Mouse (Mus musculus) kidney, embryonic 16.5 days (tissue): Measurements from ENCODE around the gene Cpsf4l. TPM values are rescaled to one million over a fixed set of nuclear protein-coding genes. Genes with fewer than 3 reads are reported as not detected.
A peak's percentile ranks its signal among the peaks of the same experiment; 100 is the strongest.

Source experiments
- ATAC-seq: fragments of 200-750 bp; cut with Nextera tagmentation; 2 replicates; pipeline ENCODE4 v1.8.0; 2017; ENCODE audit warnings: moderate TSS enrichment; ENCODE audit not compliant: low FRiP score, low TSS enrichment
- H3K27ac ChIP-seq: fragments of 300-500 bp; sonication (generic); 2 replicates; pipeline ENCODE4 v1.5.1; 2014; ENCODE audit warnings: low read length
- H3K27me3 ChIP-seq: fragments of 300-500 bp; sonication (generic); 2 replicates; pipeline ENCODE4 v1.6.1; 2014; ENCODE audit warnings: low read length, control low read depth, mixed read lengths; ENCODE audit not compliant: insufficient read depth
- H3K36me3 ChIP-seq: fragments of 300-500 bp; sonication (generic); 2 replicates; pipeline ENCODE4 v1.6.1; 2014; ENCODE audit warnings: low read length, control low read depth, mixed read lengths; ENCODE audit not compliant: insufficient read depth
- H3K4me1 ChIP-seq: fragments of 300-500 bp; sonication (generic); 2 replicates; pipeline ENCODE4 v1.6.1; 2014; ENCODE audit warnings: low read length, control low read depth, mixed read lengths; ENCODE audit not compliant: insufficient read depth
- H3K4me2 ChIP-seq: fragments of 300-500 bp; sonication (generic); replicated peaks from 2 replicates; pipeline ENCODE4 v1.6.1; 2014; ENCODE audit warnings: low read depth, low read length
- H3K4me3 ChIP-seq: fragments of 300-500 bp; sonication (generic); 2 replicates; pipeline ENCODE4 v1.5.1; 2014; ENCODE audit warnings: mild to moderate bottlenecking, low read length
- H3K9ac ChIP-seq: fragments of 300-500 bp; sonication (generic); replicated peaks from 2 replicates; pipeline ENCODE4 v1.6.1; 2014; ENCODE audit warnings: low read length
- H3K9me3 ChIP-seq: fragments of 300-500 bp; sonication (generic); 2 replicates; pipeline ENCODE4 v1.6.1; 2016; ENCODE audit warnings: low read length, control low read depth
- WGBS: fragments of 180-500 bp; shearing (Covaris S2); extraction: QIAGEN DNeasy Blood & Tissue Kit; methylation state at CpG from one replicate; pipeline ENCODE4 v1.1.7; 2014; 5-methylcytosine and 5-hydroxymethylcytosine counted together
- polyA plus RNA-seq: library from polyadenylated mRNA; unstranded; fragments of >200 nt; fragmentation: Nextera tagmentation; extraction: Ambion mirVana; gene quantifications from 2 replicates; pipeline ENCODE4 v1.2.1, GENCODE M21; 2015

The Cpsf4l gene
- polyA plus RNA-seq, 1 experiment from 2014 or later = 1.3 TPM

GRCm38 (mm10) chr11:113709272-113709671 is 545 bp downstream of the Cpsf4l start:
- Histone ChIP-seq H3K27me3 (peaks cover 2% of the 10 kb centered on the region; the same call in 1 of the 2 replicates), H3K36me3 (no peaks in the 10 kb centered on the region), H3K4me1 (peaks cover 26% of the 10 kb centered on the region), H3K27ac (no peak overlapping the region), H3K9me3 (no peaks in the 10 kb centered on the region), H3K9ac (peak overlapping the region; percentile 26; the same call in 1 of the 2 replicates), H3K4me3 (no peak overlapping the region), H3K4me2 (peak overlapping the region; percentile 10; the same call in 1 of the 2 replicates)
- no peak for ATAC-seq
- 18% methylated on average over 15 of the region's 15 CpGs for WGBS

DNA sequence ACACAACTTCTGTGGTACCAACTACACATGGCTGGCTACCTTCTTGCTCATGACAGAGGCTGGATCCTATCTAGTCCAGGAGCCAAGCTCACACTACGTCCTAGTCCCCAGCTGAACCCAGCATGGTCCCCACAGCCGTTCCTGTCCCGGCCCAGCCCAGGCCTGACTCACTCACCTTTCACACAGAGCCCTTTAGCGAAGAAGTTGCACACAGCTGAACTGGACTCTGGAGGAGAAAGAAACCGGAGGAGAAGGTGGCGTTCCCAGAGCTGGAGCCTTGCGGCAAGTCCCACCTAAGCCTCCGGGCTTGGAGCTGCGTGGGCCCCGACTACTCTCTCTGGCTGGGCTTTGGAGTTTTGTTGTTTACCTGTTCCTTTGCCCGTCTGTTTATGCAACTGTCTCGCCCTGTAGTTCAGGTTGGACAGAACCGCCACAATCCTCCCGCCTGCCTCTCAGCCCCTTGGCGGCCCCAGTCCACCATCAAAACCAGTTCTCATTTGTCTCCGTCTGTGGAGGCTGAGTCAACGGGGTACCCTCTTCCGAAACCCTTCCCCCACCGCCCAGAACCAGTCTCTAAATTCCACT is 1.1 kb downstream of the Cpsf4l start:
- no peak overlapping the region for H3K4me3 ChIP-seq
- H3K9me3 ChIP-seq = no peaks in the 10 kb centered on the region
- WGBS = 57% methylated on average over 19 of the region's 19 CpGs
- no peak overlapping the region for H3K9ac ChIP-seq
- no peaks in the 10 kb centered on the region for H3K36me3 ChIP-seq
- peaks cover 26% of the 10 kb centered on the region for H3K4me1 ChIP-seq
- no peak overlapping the region for H3K27ac ChIP-seq
- ATAC-seq = no peak
- no peak overlapping the region for H3K4me2 ChIP-seq
- peaks cover 2% of the 10 kb centered on the region; the same call in 1 of the 2 replicates for H3K27me3 ChIP-seq

- ATAC-seq = no peak
- 84% methylated on average over 15 of the region's 15 CpGs for WGBS
- Histone ChIP-seq H3K4me1 (peaks cover 26% of the 10 kb centered on the region), H3K9ac (no peak overlapping the region), H3K9me3 (no peaks in the 10 kb centered on the region), H3K27me3 (peaks cover 2% of the 10 kb centered on the region; the same call in 1 of the 2 replicates), H3K4me3 (no peak overlapping the region), H3K4me2 (no peak overlapping the region), H3K36me3 (no peaks in the 10 kb centered on the region), H3K27ac (no peak overlapping the region)
These were observed 3.7 kb downstream of the Cpsf4l start for GRCm38 (mm10) chr11:113705966-113706652.

DNA sequence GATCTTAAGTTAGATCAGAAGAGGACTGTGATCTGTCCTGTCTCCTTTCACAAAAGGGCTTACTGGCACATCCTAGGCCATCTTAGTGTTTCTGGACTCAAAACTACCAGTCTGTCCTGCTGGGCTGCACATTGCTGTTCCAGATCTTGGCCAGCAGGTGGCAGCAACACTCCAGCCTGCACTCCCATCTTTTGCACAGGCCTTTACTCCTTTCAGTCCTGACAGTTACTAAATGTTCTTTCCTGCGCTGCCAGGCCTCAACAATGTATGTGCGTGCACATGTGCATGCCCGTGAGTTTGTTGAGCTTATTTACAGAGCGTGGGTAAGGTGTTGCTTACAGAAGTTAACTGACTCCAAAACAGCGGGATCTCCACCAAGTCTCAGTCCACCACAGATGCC is 6.1 kb downstream of the Cpsf4l start:
- Histone ChIP-seq H3K4me2 (no peak overlapping the region), H3K9me3 (no peaks in the 10 kb centered on the region), H3K4me1 (0 out of 2 replicates have a peak, but pooled peaks cover 3% of the 10 kb centered on the region), H3K27me3 (no peaks in the 10 kb centered on the region), H3K36me3 (no peaks in the 10 kb centered on the region), H3K9ac (no peak overlapping the region), H3K4me3 (no peak overlapping the region), H3K27ac (no peak overlapping the region)
- WGBS = 35% methylated on average over 5 of the region's 5 CpGs
- peak; percentile 39; the same call in 1 of the 2 replicates for ATAC-seq

DNA sequence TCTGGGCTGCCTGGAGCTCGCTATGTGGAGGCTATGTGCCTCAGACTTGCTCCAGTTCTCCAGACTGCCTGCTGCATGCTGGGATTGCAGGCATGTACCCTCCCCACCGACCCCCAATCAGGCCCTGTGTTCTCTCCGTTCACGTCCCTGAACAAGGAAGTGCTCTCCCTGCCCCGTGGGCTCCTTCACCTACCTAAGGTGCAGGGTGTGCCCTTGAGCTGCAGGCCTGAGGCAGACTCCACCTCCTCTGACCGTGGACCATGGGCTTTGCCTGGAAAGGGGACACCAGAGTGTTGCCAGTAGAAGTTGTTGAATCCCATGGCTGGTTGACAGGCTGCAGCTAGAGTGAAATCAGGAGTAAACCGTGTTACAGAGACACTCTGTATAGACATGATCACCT is 10.2 kb downstream of the Cpsf4l start:
- ATAC-seq = no peak
- Histone ChIP-seq H3K4me1 (peaks cover 5% of the 10 kb centered on the region; the same call in 1 of the 2 replicates), H3K27ac (no peak overlapping the region), H3K36me3 (peaks cover 15% of the 10 kb centered on the region), H3K9ac (no peak overlapping the region), H3K9me3 (peaks cover 7% of the 10 kb centered on the region; the same call in 1 of the 2 replicates), H3K27me3 (no peaks in the 10 kb centered on the region), H3K4me3 (no peak overlapping the region), H3K4me2 (no peak overlapping the region)
- WGBS = 81% methylated on average over 7 of the region's 7 CpGs

GRCm38 (mm10) chr11:113698013-113698545 is 11.7 kb downstream of the Cpsf4l start:
- 46% methylated on average over 12 of the region's 12 CpGs for WGBS
- H3K27ac ChIP-seq = no peak overlapping the region
- peaks cover 19% of the 10 kb centered on the region for H3K36me3 ChIP-seq
- H3K9ac ChIP-seq = no peak overlapping the region
- ATAC-seq = peak; percentile 78; the same call in 1 of the 2 replicates
- peaks cover 5% of the 10 kb centered on the region; the same call in 1 of the 2 replicates for H3K4me1 ChIP-seq
- H3K4me2 ChIP-seq = no peak overlapping the region
- H3K27me3 ChIP-seq = no peaks in the 10 kb centered on the region
- no peak overlapping the region for H3K4me3 ChIP-seq
- H3K9me3 ChIP-seq = peaks cover 7% of the 10 kb centered on the region; the same call in 1 of the 2 replicates

DNA sequence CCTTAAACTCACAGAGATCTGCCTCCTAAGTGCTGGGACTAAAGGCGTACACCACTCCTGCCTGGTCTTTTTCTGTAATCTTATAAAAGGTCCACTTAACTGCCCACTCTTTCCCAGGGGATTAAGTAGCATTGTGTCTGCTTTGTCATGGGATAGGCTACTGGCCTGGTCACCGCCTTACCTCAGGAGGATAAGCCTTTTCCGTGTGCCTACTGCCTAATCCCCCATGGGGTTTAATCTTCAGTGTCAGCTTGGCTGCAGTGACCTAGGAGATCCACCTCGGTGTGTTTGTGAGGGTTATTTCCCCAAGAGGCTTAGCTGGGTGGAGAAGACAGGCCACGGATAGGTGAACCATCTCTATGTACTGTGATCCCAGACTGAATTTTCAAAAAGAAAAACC is 12.2 kb downstream of the Cpsf4l start:
- no peak overlapping the region for H3K4me2 ChIP-seq
- ATAC-seq = no peak
- no peaks in the 10 kb centered on the region for H3K27me3 ChIP-seq
- no peak overlapping the region for H3K9ac ChIP-seq
- H3K9me3 ChIP-seq = peaks cover 7% of the 10 kb centered on the region; the same call in 1 of the 2 replicates
- 73% methylated on average over 5 of the region's 5 CpGs for WGBS
- no peak overlapping the region for H3K27ac ChIP-seq
- H3K4me1 ChIP-seq = peaks cover 5% of the 10 kb centered on the region; the same call in 1 of the 2 replicates
- no peak overlapping the region for H3K4me3 ChIP-seq
- peaks cover 20% of the 10 kb centered on the region for H3K36me3 ChIP-seq

- no peak overlapping the region for H3K27ac ChIP-seq
- H3K9me3 ChIP-seq = peaks cover 7% of the 10 kb centered on the region; the same call in 1 of the 2 replicates
- no peak overlapping the region for H3K4me3 ChIP-seq
- peaks cover 4% of the 10 kb centered on the region; the same call in 1 of the 2 replicates for H3K4me1 ChIP-seq
- H3K36me3 ChIP-seq = peaks cover 55% of the 10 kb centered on the region
- 71% methylated on average over 3 of the region's 3 CpGs for WGBS
- no peak overlapping the region for H3K9ac ChIP-seq
- no peak overlapping the region for H3K4me2 ChIP-seq
- no peak for ATAC-seq
- no peaks in the 10 kb centered on the region for H3K27me3 ChIP-seq
These were observed 18.0 kb downstream of the Cpsf4l start for GRCm38 (mm10) chr11:113691851-113692250.

GRCm38 (mm10) chr11:113691318-113691717 is 18.5 kb downstream of the Cpsf4l start:
- 89% methylated on average over 5 of the region's 5 CpGs for WGBS

More at GRCm38 (mm10) chr11:113691318-113691717, 18.5 kb downstream of the Cpsf4l start:
- Histone ChIP-seq H3K9me3 (peaks cover 7% of the 10 kb centered on the region; the same call in 1 of the 2 replicates), H3K9ac (no peak overlapping the region), H3K4me3 (no peak overlapping the region), H3K27me3 (no peaks in the 10 kb centered on the region), H3K27ac (no peak overlapping the region), H3K4me2 (no peak overlapping the region), H3K36me3 (peaks cover 55% of the 10 kb centered on the region), H3K4me1 (peaks cover 7% of the 10 kb centered on the region)
- ATAC-seq = no peak
